Mouse (Mus musculus): ENCODE measurements at regions not wholly inside any gene's neighbourhood (a gene's known extent, or its start where the extent isn't known, plus 50 kb on each side); places are given as distances from the start of the nearest gene placed in this dataset.
"Not testable (repeated sequence)": the region's sequence is repeated elsewhere in the genome, so short reads cannot be mapped to it uniquely, and the experiment has no call there.

- not testable (repeated sequence) for DNase-seq (ENCODE audit: low spot score)
Measured at GRCm38 (mm10) chr5:76081379-76081778, 58.7 kb upstream of the Srd5a3 start.

GRCm38 (mm10) chr5:76080429-76080828, 59.6 kb upstream of the Srd5a3 start:
- DNase-seq (ENCODE audit: low spot score): no peak

GRCm38 (mm10) chr5:76079204-76080025, 60.7 kb upstream of the Srd5a3 start:
- DNase-seq (ENCODE audit: low spot score): no peak

GRCm38 (mm10) chr5:76078485-76078884, 61.6 kb upstream of the Srd5a3 start:
- no peak for DNase-seq (ENCODE audit: low spot score)

- DNase-seq (ENCODE audit: low spot score): no peak
Measured at GRCm38 (mm10) chr5:76076283-76076682, 63.8 kb upstream of the Srd5a3 start.

- no peak for DNase-seq (ENCODE audit: low spot score)
Measured at GRCm38 (mm10) chr5:76075401-76075800, 64.7 kb upstream of the Srd5a3 start.

GRCm38 (mm10) chr5:76067881-76068280, 72.2 kb upstream of the Srd5a3 start:
- DNase-seq (ENCODE audit: low spot score): no peak

- no peak for DNase-seq (ENCODE audit: low spot score)
Measured at GRCm38 (mm10) chr5:76067231-76067630, 72.8 kb upstream of the Srd5a3 start.

GRCm38 (mm10) chr5:76065789-76066188, 74.3 kb upstream of the Srd5a3 start:
- no peak for DNase-seq (ENCODE audit: low spot score)

- no peak for DNase-seq (ENCODE audit: low spot score)
Measured at GRCm38 (mm10) chr5:76065227-76065626, 74.8 kb upstream of the Srd5a3 start.

- no peak for DNase-seq (ENCODE audit: low spot score)
Measured at GRCm38 (mm10) chr5:76064686-76065085, 75.4 kb upstream of the Srd5a3 start.

GRCm38 (mm10) chr5:76063473-76063872, 76.6 kb upstream of the Srd5a3 start:
- DNase-seq (ENCODE audit: low spot score): no peak

- no peak for DNase-seq (ENCODE audit: low spot score)
Measured at GRCm38 (mm10) chr5:76058011-76058410, 79.8 kb upstream of the Kdr start.

- no peak for DNase-seq (ENCODE audit: low spot score)
Measured at GRCm38 (mm10) chr5:76055849-76056248, 77.6 kb upstream of the Kdr start.

GRCm38 (mm10) chr5:76052782-76053181, 74.5 kb upstream of the Kdr start:
- no peak for DNase-seq (ENCODE audit: low spot score)

GRCm38 (mm10) chr5:76051658-76052057, 73.4 kb upstream of the Kdr start:
- no peak for DNase-seq (ENCODE audit: low spot score)

GRCm38 (mm10) chr5:76048103-76048874, 70.0 kb upstream of the Kdr start:
- no peak for DNase-seq (ENCODE audit: low spot score)

- no peak for DNase-seq (ENCODE audit: low spot score)
Measured at GRCm38 (mm10) chr5:76043521-76044510, 65.6 kb upstream of the Kdr start.

GRCm38 (mm10) chr5:76040454-76041203, 62.4 kb upstream of the Kdr start:
- DNase-seq (ENCODE audit: low spot score): peak; percentile 9

GRCm38 (mm10) chr5:76028729-76029128, 50.5 kb upstream of the Kdr start:
- DNase-seq (ENCODE audit: low spot score): no peak

All from gastrocnemius, adult 18-20 months (tissue).